Mouse (Mus musculus): ENCODE data around the gene Imp3.
"Not testable (repeated sequence)": the region's sequence is repeated elsewhere in the genome, so short reads cannot be mapped to it uniquely, and the experiment has no call there.

The Imp3 gene

DNA sequence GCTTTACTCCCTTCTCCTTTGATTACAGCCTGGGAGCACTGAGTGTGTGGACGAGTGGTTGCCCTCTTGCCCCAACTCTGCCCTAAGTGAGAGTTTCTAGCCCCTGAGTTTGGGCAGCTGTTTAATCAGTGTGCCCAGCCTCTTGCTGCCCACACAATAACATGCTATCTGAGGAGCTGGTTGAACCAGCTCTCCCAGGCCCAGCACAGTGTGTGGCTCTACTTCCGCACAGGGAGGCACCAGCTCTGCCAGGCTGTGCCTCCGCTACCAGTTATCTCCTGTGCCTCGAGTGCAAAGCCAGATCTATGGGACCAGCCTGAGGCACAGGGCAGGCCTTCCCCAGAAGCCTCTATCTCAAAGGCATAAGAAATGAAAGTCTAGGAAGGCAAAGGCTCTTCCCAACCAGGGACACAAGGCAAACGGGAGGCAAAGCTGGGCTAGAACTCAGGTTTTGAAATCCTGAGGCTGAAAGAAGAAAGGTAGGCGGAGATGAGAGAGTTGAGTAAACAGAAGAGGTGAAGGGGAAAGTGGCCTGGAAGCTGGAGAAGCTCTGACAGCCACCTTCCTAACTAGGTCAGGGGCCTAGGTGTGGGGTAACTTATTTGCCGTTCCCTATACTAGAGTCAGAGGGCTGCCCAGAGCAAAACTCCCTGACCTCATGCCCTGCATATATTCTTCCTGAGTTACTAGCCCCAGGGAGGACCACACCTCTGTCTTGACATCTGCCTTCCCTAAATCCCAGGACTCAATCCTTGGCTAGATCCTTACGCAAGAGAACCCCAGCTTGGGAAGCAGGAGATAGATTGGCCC, 13.2 kb upstream of the Imp3 start:
- DNase-seq: no peak

DNA sequence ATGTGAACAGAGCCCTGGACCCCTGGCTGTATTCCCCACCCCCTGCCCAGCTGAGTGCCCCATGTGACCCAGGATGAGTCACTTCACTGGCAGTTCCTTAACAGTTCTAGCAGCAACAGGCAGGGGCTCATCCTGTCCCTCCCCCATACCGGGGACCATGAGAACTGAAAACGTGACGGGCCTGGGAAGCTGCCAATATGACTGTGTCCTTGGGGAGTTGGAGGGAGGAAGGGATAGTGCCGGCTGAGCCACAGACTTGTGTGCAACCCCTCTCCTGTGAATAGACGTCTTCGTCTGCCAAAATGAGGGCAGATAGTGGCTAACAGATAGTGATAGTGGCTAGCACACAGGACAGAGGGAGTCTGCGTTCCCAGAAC, 12.6 kb upstream of the Imp3 start:
- DNase-seq: peak; percentile 30

DNA sequence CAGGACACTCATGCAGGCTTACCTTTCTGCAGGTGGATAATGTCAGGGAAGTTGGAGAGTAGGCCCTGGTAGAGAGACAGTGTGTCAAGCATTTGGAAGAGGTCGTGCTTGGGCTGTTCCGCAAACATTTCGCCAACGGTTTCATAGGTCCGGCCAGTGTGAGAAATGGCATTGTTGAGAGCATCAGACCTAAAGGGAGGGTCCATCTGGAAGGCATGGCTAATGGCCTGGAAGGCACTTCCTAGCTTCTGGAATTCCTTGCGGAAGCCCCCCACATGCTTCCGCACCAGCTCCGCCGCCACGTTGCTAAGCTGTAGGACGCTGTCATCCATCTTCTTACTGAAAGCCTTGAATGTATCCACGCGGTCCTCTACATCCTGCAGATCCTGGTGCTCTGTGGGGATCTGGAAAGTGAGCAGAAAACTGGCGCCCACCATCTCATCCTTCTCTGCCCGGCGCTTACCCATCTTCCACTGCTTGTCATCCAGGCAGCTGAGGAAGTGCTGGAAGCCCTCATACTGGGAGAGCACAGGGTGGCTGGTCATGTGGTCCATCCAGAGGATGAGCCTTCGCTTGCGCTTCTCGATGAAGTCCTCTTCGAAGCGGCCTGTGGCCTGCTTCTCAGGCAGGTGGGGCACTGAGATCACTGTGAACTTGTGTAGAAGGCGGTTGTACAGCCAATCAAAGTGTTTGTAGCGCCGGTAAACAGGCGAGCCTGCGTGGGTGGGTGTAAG, 11.8 kb upstream of the Imp3 start:
- no peak for DNase-seq

DNA sequence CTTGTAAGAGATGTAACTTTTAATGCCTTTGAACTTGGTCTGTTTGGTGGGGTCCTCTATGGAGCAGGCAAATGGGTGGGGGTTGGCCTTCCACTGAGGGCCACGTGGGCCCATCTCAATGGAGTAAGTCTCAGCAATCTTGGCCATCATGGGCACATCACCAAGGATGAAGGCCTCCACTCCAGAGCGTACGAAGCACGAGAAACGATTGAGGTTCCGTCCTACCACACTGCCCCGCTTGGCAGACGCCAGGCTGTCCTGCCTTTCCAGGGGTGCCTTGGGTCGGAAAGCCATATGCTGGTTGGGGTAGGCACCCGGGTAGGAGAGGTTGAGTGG, 11.3 kb upstream of the Imp3 start:
- DNase-seq: no peak

DNA sequence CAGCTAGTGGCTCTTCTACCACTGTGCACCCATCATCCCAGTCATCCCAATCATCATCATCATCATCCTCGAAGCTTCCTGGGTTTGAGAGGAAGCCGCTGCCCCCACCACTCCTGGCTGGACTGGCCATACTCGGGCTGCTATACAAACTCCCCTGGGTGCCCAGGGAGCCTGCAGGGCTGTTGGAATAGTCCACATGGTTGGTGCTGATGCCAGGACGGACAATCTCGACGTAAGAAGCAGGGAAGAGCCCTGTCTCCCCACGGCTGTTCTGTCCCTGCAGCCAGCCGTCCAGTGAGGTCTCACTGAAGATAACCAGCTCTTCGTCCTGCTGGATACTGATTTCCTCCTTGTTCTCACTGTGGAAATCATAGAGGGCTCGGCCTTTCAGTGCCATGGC, 10.9 kb upstream of the Imp3 start:
- no peak for DNase-seq

DNA sequence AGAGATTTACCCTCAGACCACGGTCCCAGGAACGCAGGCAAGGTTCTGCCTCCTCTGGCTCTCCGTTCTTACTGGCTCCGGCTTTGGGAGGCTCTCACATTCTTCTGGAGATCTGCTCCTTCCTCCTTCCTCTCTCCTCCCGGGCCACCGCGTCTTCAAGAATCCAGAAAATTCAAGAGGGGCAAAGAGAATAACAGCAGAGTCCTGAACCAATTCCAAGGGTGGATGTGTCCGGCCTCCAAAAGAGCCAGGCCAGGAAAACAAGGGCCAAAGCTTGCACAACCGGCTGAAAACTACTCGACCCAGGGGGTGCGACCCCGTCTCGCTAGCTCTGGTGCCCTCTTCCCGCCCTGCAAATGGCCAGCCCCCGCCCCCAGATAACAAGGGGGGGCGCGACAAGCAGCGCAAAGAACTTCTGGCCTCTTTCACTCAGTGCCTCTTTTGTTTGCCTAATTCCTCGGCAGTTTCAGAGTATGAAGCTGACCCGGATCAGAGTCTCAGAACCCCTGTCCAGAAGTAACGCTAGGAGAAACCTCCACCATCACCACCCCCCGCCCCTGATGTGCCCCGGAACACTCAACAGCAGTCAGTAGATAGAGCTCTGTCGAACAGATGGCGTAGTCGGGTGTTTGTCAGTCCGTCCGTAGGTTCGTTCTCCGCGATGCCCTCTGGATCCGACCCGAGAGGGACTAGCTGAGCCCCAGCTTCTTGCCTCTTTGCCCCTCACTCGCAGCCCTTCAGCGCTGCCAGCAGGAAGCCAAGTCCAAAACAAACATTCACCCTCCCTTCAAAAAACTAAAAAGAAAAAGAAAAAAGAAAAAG, 9.9 kb upstream of the Imp3 start:
- peak; percentile 12 for DNase-seq

DNA sequence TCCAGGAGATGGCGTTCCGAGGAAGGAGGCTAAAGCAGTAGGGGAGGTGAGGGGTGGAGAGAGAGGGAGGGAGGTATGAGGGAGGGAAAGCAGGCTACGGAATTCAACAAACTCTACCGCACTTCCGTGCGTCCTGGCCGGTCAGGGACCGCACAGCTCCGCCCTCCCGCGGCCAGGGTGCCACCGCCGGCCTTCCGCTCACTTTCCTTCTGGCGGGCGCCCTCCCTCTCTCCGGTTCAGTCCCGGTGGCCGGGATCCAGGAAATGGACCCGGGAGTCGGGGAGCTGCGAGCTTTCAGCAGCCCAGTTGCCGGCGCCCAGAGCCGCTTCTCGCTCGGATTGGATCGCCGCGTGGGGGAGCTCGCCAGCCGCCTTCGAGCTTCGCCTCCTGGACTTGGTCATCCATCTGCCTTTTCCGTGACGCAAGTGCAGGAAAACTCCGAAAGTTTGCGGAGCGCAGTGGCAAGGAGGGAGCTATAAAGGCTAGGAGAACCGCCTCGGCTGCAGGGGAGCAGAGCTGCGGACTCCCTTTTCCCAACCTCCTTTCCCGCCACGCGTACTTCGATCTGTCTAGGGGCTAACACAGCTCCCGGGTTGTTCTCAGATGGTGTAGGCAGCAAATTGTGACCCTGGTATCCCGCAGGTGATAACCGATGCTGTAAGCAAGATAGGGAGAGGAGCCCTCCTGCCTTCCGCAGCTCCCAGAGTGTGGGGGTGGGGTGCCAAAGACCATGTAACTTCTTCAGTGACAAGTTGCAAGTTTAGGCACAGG, 9.0 kb upstream of the Imp3 start, which contains the start of gene Snx33:
Gene Snx33, minus strand, starts transcription at position 331 of the 771 bp plus-strand sequence.
- peak; percentile 79 for DNase-seq

DNA sequence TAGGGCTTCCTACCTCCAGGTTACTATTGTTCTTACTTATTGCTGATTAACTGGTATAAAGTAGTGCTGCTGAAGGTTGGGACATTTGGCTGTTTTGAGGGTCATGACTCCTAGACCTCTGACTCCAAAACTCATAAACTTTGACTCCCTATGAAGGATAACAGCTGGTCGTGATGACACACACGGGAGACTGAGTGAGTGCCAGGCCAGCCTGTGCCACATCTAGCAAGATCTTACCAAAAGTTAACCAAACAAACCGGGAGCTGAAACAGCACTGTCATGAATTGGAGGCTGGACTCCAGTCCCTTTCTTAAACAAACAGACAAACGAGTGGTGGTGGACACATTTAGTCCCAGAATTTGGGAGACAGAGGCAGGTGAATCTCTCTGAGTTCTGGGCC, 7.8 kb upstream of the Imp3 start:
- DNase-seq: no peak

DNA sequence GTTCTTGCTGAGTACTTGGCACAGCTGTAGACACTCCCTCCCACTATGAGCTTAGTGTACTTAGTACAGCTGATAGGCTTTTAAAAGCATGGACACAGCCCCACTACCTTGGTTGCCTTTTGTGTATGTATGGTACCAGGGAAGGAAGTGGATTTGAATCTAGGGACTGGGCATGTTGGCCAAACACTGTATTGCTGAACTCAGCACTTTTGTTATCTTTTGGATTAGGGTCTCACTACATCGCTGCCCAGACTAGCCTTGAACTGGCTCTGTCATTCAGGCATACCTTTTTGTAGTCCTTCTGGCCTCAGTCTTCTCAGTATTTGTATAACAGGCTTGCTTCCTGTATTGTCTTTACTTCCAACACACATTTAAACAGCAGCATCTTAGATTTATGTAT, 6.7 kb upstream of the Imp3 start:
- DNase-seq: no peak

DNA sequence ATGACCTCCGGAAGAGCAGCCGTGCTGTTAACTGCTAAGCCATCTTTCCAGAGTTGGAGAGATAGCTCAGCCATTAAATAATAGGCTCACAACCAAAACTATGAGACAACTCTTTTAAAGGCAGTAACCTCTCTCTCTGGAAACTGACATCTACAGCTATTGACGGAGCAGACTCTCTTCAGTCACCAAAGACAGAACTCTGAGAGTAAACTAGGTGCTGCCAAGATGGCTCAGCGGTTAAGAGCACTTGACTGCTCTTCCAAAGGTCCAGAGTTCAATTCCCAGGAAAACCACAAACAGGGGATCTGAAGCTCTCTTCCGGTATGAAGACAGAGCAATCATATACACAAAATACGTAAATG, 433 bp upstream of the Imp3 start:
- DNase-seq: no peak

DNA sequence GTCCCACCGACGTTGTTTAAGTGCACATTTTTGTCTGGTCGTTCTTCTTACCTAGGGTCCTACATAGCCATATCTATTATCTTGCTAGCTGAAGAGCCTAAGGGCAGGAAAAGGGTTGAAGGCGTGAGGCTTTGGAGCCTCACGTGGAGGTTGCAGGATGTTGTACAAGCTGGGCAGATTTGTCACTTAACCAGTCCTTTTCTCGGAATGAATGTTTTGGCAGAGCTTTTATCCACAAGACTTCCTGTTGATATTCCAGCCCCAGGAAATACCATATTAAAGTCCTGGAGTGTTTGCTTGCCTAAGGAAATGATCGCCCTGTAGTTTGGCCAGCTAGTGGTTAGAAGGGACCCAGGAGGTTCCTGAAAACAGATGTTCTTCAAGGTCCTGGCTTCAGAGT, 1.1 kb downstream of the Imp3 start:
- DNase-seq: no peak

DNA sequence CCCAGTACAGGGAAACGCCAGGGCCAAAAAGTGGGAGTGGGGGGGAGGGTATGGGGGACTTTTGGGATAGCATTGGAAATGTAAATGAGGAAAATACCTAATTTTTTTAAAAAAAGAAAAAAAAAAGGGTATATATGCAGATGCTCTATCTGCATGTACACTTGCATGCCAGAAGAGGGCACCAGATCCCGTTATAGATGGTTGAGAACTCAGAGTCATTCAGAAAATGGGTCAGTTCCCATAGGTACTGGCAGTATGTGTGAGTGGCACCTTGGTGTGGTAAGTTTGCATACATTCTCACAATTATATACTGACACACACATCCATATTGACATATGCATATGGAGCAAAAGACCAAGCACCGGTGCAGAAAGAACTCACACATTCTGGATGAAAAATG, 10.2 kb downstream of the Imp3 start:
- peak; percentile 25 for DNase-seq

DNA sequence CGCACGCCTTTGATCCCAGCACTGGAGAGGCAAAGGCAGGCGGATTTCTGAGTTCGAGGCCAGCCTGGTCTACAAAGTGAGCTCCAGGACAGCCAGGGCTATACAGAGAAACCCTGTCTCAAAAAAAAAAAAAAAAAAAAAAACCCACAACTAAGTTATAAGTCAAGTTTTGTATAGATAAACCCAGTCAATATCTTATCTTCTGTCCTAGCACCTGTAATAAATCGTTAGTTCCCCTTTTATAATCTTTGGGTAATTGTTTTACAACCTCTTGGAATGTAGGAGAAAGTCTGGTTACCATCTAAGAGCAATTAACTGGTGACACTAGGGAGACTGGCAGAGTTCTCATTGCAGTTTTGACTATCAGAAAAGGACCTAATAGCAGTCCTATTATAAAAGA, 11.4 kb downstream of the Imp3 start:
- not testable (repeated sequence) for DNase-seq

DNA sequence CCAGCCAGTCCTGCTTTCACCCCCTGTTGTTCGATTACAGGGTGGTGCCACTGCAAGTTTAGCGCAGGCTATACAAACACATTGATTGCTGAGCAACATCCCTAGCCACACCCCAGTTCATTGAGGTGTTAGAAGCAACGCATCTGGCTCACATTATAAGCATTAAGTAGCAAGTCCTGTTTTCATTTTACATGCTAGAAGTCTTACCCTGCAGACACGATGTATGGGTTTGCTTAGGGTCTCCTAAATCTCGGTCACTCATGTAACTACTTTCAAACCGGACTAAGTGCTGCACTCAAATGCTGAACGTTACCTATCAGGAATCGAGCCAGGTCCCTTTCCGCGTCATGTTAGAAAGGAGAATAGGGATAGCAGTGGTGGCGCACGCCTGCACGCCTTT, 12.5 kb downstream of the Imp3 start:
- peak; percentile 16 for DNase-seq

DNA sequence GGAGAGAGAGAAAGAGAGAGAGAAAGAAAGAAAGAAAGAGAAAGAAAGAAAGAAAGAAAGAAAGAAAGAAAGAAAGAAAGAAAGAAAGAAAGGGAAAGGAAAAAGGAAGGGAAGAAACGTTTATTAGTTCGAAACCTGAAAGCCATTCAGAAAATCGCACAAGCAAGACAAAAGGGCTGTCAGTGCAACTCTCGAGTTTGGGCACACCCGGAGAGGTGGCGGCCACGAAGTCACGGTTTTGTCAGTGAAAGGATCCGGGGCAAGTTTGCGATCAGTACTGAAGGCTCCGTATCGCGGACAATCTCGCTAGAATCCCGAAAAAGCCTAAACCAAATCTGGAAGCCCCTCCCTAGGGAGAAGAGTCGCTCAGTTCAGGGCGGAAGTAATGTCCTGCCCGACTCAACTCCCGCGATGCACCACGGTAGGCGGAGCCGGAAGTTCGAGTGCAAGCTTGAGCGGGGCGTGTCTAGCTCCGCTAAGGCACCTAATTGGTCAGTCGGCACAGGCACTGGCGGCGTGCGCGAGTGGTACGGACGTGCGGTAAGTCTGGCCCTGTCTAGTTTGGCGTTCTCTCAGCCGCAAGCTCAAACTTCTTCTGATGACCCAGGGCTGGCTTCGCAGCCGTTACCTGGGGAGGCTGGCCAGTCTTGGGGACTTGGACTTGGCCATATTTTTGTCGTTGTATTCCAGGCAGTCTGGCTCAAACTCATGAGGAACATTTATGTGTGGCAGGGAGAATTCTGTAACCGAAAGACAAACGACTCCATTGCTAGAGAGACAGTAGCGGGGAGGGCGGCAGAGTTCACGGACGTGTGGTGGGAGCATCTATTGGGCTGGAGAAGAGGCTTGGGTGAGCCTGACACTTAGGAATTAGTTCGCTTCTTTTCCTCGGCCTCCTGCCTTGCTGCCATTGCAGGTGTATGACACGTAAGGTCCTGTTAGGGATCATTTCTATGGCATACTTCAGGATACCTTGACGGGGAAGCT, 13.4 kb downstream of the Imp3 start, which contains the start of gene Snupn:
Gene Snupn, plus strand, starts transcription at position 465 of the 987 bp plus-strand sequence.
- peak; percentile 92 for DNase-seq

DNA sequence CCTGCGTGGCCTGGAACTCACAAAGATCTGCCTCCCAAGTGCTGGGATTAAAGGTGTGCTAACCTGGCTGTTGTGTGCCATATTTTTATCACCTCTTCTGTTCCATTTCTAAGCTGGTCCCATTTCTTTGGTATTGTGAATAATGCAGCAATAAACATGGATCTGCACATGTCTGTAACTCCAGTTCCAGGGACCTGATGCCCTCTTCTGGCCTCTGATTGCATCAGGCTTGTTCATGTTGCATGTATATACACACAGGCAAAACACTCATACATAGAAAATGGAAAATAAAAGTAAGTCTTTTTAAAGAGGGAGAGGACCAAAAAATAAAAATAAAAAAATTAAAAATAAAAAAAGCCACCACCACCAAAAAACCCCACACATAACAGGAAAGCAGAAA, 16.3 kb downstream of the Imp3 start:
- no peak for DNase-seq

DNA sequence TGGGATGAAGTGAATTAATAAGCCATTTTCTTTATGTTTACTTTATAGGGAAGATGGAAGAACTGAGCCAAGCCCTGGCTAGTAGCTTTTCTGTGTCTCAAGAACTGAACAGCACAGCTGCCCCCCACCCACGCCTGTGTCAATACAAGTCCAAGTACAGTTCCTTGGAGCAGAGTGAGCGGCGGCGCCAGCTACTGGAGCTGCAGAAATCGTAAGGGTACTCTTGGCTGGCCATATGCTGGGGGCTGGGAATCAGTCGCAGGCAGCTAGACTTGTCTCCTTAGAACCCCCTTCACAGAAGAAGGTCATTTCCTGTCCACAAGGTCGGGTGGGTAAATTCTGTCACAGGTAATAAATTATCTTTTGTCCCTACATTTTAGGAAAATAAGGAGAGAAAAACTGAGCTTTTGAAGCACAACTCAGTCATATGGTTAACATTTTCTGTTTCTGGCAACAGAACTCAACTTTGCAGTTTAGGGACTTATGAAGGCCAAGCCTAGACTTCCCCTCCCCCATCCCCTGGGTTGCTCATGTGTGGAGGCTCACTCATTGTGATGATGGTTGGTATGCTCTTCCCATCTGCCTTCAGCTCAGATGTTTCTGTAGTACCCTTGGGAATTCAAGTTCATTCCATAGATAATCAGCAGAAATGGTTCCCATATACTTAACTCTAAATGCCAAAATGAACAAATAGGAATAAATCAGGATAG, 19.8 kb downstream of the Imp3 start:
- no peak for DNase-seq

DNA sequence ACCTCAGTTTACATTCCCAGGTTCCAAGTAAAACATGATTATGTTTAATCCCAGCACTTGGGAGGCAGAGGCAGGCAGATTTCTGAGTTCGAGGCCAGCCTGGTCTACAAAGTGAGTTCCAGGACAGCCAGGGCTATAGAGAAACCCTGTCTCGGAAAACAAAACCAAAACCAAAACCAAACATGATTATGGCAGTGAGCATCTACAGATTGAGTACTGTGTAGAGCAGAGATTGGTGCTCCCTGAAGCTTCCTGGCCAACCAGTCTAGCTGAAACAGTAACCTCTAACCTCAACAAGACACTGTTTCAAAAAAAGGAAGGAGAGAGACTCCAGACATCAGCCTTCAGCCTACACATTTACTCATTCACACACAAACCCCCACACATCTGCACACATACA, 21.4 kb downstream of the Imp3 start:
- DNase-seq: no peak

DNA sequence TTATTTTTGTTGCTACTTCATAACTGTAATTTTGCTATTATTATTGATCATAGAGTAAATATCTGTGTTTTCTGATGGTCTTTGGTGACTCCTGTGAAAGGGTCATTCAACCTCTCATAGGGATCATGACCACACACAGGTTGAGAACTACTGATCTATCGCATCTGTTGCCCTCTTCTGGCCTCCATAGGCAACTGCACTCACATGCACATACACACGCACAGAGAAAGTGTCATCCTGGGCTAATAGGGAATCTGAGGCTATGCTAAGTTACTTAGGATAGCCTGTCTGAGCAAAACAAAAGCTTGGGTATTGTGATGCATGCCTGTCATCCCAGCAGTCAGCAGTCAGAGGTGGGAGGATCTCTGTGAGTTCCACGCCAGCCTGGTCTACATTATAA, 24.3 kb downstream of the Imp3 start:
- no peak for DNase-seq

DNA sequence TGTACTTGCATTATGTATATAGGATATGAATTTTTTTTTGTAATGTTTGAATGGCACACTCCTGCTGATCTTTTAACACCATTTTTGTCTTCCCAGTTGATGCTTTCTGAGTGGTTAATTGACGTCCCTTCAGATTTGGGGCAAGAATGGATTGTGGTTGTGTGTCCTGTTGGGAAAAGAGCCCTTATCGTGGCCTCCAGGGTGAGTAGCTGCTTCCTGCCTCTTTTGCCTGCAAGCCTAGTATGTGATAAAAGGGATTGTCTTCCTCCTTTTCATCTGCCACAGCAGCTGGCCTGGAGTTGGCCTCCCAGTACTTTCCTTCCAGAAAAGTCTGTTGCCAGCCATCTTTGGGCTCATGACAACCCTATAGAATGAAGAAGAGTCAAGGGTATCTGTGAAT, 32.9 kb downstream of the Imp3 start:
- DNase-seq: no peak

DNA sequence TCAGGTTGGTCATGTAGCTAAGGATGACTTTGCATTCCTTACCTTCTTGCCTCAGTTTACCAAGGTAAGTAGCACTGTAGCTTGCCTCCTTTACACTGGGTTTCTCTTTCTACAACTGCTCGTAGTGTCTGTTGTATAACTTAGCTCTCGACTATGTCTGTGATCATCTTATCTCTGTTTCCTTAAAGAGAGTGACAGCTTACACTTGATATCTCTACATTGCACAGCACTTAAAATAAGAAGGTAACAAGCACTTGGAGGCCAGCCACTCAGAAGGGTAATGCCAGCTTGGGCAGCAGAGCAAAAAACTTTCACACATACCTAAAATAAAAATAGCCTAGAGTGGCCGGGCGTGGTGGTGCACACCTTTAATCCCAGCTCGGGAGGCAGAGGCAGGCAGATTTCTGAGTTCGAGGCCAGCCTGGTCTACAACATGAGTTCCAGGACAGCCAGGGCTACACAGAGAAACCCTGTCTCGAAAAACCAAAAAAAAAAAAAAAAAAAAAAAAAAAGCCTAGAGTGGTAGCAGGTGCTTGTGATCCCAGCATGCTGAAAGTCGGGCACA, 36.8 kb downstream of the Imp3 start:
- DNase-seq: no peak

All from cerebellum, adult 11 months (tissue).